Mouse (Mus musculus) ES-E14 (cell line): Measurements from ENCODE around the gene Kctd3. TPM values are rescaled to one million over a fixed set of nuclear protein-coding genes. Genes with fewer than 3 reads are reported as not detected.
A peak's percentile ranks its signal among the peaks of the same experiment; 100 is the strongest.

Experiments used
- DNase-seq: peaks from one replicate; pipeline ENCODE4 v3.0.0-alpha.2; 2013; ENCODE audit warnings: low read depth, low spot score
- H3K27ac ChIP-seq: 2 replicates; pipeline ENCODE4 v1.5.1; 2012; ENCODE audit warnings: low read depth, mild to moderate bottlenecking, low read length, moderate library complexity, mixed read lengths; ENCODE audit not compliant: poor library complexity, insufficient read depth, severe bottlenecking
- H3K36me3 ChIP-seq: 2 replicates; pipeline ENCODE4 v1.6.1; 2012; ENCODE audit warnings: mild to moderate bottlenecking, low read length, moderate library complexity, mixed read lengths; ENCODE audit not compliant: control insufficient read depth, poor library complexity, insufficient read depth, severe bottlenecking
- H3K4me1 ChIP-seq, 2 experiments: fragments of 150-350 bp in 1 of 2; sonication (generic) in 1 of 2; 2 replicates each; pipeline ENCODE4 v1.6.1; 2012; ENCODE audit warnings: low read length in 2 of 2, mild to moderate bottlenecking in 1 of 2, mixed read lengths in 1 of 2; ENCODE audit not compliant: control insufficient read depth in 2 of 2, insufficient read depth in 2 of 2, poor library complexity in 1 of 2
- H3K4me3 ChIP-seq, 2 experiments: fragments of 150-350 bp in 1 of 2; sonication (generic) in 1 of 2; 2 replicates each; pipeline ENCODE4 v1.5.1; 2012; ENCODE audit warnings: low read length in 2 of 2, low read depth in 1 of 2, mild to moderate bottlenecking in 1 of 2, mixed read lengths in 1 of 2; ENCODE audit not compliant: insufficient read depth in 1 of 2, poor library complexity in 1 of 2, severe bottlenecking in 1 of 2
- H3K9ac ChIP-seq: 2 replicates; pipeline ENCODE4 v1.6.1; 2012; ENCODE audit warnings: low read depth, mild to moderate bottlenecking, low read length, mixed read lengths; ENCODE audit not compliant: poor library complexity, insufficient read depth, severe bottlenecking
- H3K9me3 ChIP-seq: fragments of 150-350 bp; sonication (generic); 2 replicates; pipeline ENCODE4 v1.6.1; 2012; ENCODE audit warnings: low read depth, mild to moderate bottlenecking, low read length; ENCODE audit not compliant: control insufficient read depth, insufficient read depth
- CHD2 ChIP-seq: IDR thresholded peaks from 2 replicates; pipeline ENCODE4 v1.6.1; 2014; ENCODE audit warnings: mild to moderate bottlenecking, low read depth, low read length, inconsistent platforms
- HCFC1 ChIP-seq: IDR thresholded peaks from 2 replicates; pipeline ENCODE4 v1.6.1; 2012; ENCODE audit warnings: low read length, inconsistent platforms, borderline replicate concordance; ENCODE audit not compliant: insufficient read depth
- MAFK ChIP-seq: IDR thresholded peaks from 2 replicates; pipeline ENCODE4 v1.6.1; 2014; ENCODE audit warnings: mild to moderate bottlenecking, low read depth, low read length, inconsistent platforms; ENCODE audit not compliant: insufficient read depth
- ZC3H11A ChIP-seq: IDR thresholded peaks from 2 replicates; pipeline ENCODE4 v1.6.1; 2012; ENCODE audit warnings: low read depth, mild to moderate bottlenecking, inconsistent platforms, low read length, borderline replicate concordance
- ZNF384 ChIP-seq: IDR thresholded peaks from 2 replicates; pipeline ENCODE4 v1.6.1; 2012; ENCODE audit warnings: low read depth, low read length, inconsistent platforms
- in situ Hi-C, 2 experiments: fragments of 600-800 bp; cut with MboI; formaldehyde crosslinking; loops; one replicate each; pipeline ENCODE4 v1.15.1; 2025; ENCODE audit warnings: low sequenced_read_pairs in 2 of 2, inconsistent platforms in 1 of 2; ENCODE audit not compliant: unreplicated experiment in 2 of 2
- total RNA-seq: library from RNA; depleted of rRNA; stranded (reverse); fragments of 300-350 nt; gene quantifications from 2 replicates; pipeline ENCODE4 v1.2.3, GENCODE M21; 2012

Gene Kctd3
- total RNA-seq, 1 experiment = 54.7 TPM

DNA sequence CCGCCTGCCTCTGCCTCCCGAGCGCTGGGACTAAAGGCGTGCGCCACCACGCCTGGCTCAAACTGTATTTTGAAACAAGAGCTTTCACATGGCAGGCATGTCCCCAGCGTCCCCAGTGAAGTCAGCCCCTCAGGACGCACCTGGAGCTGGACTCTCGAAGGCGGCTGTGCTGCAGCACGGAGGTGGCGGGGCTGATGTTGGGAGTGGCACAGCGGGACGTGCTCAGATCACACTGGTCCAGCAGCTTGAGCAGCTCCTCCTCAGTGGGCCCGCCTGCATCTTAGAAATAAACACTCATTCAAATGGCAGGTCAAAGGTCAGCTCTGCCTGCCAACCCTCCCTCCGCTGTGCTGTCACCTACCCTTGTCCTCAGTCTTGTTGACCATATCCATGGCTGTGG lies 33.7 kb downstream of the Kctd3 start:
- Histone ChIP-seq H3K27ac (no peak overlapping the region; the same call in 1 of the 2 replicates), H3K4me1 (peaks cover 0 to 3% of the 10 kb centered on the region in 2 experiments; a peak in 1 of 4 replicates), H3K9ac (no peak overlapping the region), H3K9me3 (no peaks in the 10 kb centered on the region), H3K36me3 (peaks cover 58% of the 10 kb centered on the region), H3K4me3 (peak overlapping the region in 1 of 2 experiments; percentile 7; a peak in 1 of 4 replicates)
- DNase-seq = no peak
- in situ Hi-C loops = no loop called here
- no peak for TF ChIP-seq HCFC1

GRCm38 (mm10) chr1:188973078-188973477 lies 34.6 kb downstream of the Kctd3 start:
- Histone ChIP-seq H3K4me1 (peaks cover 0 to 3% of the 10 kb centered on the region in 2 experiments; a peak in 1 of 4 replicates), H3K36me3 (peaks cover 62% of the 10 kb centered on the region), H3K9ac (no peak overlapping the region), H3K4me3 (no peak overlapping the region), H3K27ac (no peak overlapping the region), H3K9me3 (no peaks in the 10 kb centered on the region)
- no peak for DNase-seq
- TF ChIP-seq HCFC1 = no peak
- TF ChIP-seq ZNF384 = no peak
- TF ChIP-seq MAFK = no peak
- no peak for TF ChIP-seq ZC3H11A
- TF ChIP-seq CHD2 = no peak
- in situ Hi-C loops = no loop called here

DNA sequence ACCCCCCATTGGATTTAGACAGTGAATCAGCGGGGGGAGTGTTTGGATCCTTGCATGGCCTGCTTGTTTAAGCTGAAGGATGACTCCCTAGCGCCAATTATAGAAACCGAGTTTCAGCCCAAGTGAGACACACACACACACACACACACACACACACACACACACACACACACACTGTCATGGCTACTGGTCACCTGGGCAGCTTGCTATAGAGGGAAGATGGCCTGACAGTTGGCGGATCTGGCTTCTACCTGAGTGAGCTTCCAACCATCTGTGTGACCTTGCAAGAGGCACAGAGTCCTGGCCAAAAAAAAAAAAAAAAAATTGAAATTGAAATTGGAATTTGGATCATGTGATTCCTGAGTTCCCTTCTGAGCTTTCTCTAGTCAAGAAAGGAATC lies 55.1 kb downstream of the Kctd3 start:
- Histone ChIP-seq H3K4me3 (no peak overlapping the region), H3K4me1 (no peaks in the 10 kb centered on the region), H3K9me3 (no peaks in the 10 kb centered on the region), H3K36me3 (no peaks in the 10 kb centered on the region), H3K9ac (no peak overlapping the region), H3K27ac (no peak overlapping the region)
- no peak for DNase-seq
- in situ Hi-C loops = no loop called here
- no peak for TF ChIP-seq ZNF384
- TF ChIP-seq MAFK = no peak
- TF ChIP-seq HCFC1 = no peak
- no peak for TF ChIP-seq CHD2
- TF ChIP-seq ZC3H11A = no peak

DNA sequence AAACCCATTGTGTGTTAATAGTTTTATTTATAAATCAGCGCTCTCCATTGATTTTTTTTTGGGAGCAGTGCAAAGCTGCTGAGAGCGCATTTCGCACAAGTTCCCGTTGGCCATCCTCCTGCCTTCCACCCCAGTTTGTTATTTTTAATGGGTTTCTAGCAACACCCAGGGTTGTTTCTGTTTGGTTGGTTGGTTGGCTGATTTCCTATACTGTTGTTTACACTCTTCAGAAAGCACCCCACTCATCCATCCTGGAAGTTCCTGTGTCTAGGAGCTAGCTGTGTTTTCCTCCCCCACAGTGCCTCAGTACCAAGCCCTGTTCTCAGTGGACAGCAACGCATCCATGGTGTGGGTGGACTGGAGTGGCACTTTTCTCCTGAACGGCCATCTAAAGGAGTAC lies 56.5 kb downstream of the Kctd3 start:
- H3K9ac ChIP-seq = no peak overlapping the region
- in situ Hi-C loops = no loop called here
- TF ChIP-seq CHD2 (no peak), ZC3H11A (no peak), MAFK (no peak), HCFC1 (no peak), ZNF384 (no peak)
- no peaks in the 10 kb centered on the region for H3K9me3 ChIP-seq
- peaks cover 0 to 5% of the 10 kb centered on the region in 2 experiments; a peak in 1 of 4 replicates for H3K4me1 ChIP-seq
- H3K4me3 ChIP-seq = no peak overlapping the region
- no peak overlapping the region for H3K27ac ChIP-seq
- no peak for DNase-seq
- no peaks in the 10 kb centered on the region for H3K36me3 ChIP-seq

GRCm38 (mm10) chr1:188948276-188948675 lies 59.4 kb downstream of the Kctd3 start:
- peaks cover 0 to 8% of the 10 kb centered on the region in 2 experiments; a peak in 1 of 4 replicates for H3K4me1 ChIP-seq
- H3K9me3 ChIP-seq = no peaks in the 10 kb centered on the region
- no peak overlapping the region for H3K9ac ChIP-seq
- DNase-seq = no peak
- TF ChIP-seq ZC3H11A = no peak
- no peak for TF ChIP-seq ZNF384
- TF ChIP-seq CHD2 = no peak
- no peak for TF ChIP-seq MAFK
- TF ChIP-seq HCFC1 = no peak
- H3K27ac ChIP-seq = no peak overlapping the region
- H3K4me3 ChIP-seq = no peak overlapping the region
- no peaks in the 10 kb centered on the region for H3K36me3 ChIP-seq
- in situ Hi-C loops = no loop called here
